Mouse (Mus musculus): ENCODE data around the gene Tesk1. TPM values are rescaled to one million over a fixed set of nuclear protein-coding genes. Genes with fewer than 3 reads are reported as not detected.

Tesk1 gene
- polyA plus RNA-seq, 1 experiment from 2014 or later = 5.0 TPM

DNA sequence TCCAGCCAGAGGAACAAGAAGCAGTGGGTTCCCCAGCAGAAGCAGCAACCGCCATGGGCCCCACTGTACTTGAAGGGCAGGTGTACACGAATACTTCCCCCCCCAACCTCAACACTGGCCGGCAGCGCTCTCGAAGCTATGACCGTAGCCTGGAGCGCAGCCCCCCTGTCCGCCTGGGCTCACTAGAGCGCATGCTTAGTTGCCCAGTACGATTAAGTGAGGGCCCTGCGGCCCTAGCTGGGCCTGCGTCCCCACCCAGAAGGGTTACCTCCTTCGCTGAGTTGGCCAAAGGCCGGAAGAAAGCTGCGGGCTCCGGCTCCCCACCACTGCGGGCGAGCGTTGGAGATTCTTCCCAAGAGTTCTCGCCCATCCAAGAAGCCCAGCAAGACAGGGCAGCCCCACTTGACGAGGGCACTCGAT lies 25.7 kb upstream of the Tesk1 start:
- Histone ChIP-seq H3K27me3 (ENCODE audit: control insufficient read depth, insufficient read depth, low read length) (no peaks in the 10 kb centered on the region), H3K9ac (ENCODE audit: low read depth, low read length) (no peak overlapping the region), H3K4me2 (no peak overlapping the region), H3K9me3 (replicated peaks; ENCODE audit: control insufficient read depth, low read length) (no peaks in the 10 kb centered on the region), H3K4me3 (ENCODE audit: low read depth, low read length) (no peak overlapping the region), H3K27ac (ENCODE audit: low read depth, low read length) (no peak overlapping the region), H3K4me1 (ENCODE audit: control insufficient read depth, insufficient read depth, low read length) (peaks cover 15% of the 10 kb centered on the region), H3K36me3 (ENCODE audit: control insufficient read depth, insufficient read depth, low read length) (peaks cover 13% of the 10 kb centered on the region)
- 91% methylated on average over 22 of the region's 22 CpGs for WGBS (ENCODE audit: insufficient replicate concordance)
- no peak for ATAC-seq (replicated peaks; ENCODE audit: insufficient number of reproducible peaks, low FRiP score, low TSS enrichment)

DNA sequence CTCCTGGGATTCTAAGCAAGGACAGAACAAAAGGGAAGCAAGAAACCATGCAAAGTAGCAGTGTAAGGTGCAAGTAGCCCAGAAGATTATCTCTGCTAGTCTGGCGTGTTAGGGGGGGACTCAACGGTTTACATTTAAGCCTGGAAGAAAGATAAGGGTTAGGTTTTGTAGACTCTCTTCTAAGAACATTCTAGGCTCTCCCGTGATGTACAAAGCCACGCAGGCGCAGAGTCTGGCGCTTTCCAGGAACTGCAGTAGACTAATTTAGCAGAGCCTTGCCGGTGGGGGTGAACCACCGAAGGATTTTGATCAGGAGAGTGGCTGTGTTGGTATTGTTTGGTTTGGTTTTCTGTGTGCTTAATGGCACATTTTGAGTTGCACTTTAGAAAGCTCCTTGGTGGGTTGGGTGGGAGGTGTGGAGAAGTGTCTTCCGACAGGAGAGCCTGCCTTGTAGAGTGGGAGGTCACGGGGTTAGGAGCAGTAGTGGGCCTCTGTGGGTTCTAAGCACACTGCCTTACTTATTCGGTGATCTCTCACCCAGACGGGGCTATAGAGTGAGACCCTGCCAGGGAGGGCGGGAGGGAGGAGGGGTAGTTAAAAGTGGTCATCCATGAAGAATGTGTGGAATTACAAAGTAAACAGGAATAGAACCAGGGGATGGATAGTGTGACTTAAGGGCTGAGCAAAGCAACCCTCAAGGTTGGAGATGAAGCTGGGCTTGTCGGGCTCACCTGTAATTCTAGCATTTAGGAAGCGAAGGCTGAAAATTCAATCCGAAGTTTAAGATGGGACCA lies 24.3 kb upstream of the Tesk1 start:
- 64% methylated on average over 16 of the region's 16 CpGs for WGBS (ENCODE audit: insufficient replicate concordance)
- Histone ChIP-seq H3K36me3 (ENCODE audit: control insufficient read depth, insufficient read depth, low read length) (peaks cover 14% of the 10 kb centered on the region), H3K4me2 (no peak overlapping the region), H3K4me1 (ENCODE audit: control insufficient read depth, insufficient read depth, low read length) (peaks cover 15% of the 10 kb centered on the region), H3K27me3 (ENCODE audit: control insufficient read depth, insufficient read depth, low read length) (peaks cover 2% of the 10 kb centered on the region), H3K27ac (ENCODE audit: low read depth, low read length) (no peak overlapping the region), H3K9me3 (replicated peaks; ENCODE audit: control insufficient read depth, low read length) (no peaks in the 10 kb centered on the region), H3K4me3 (ENCODE audit: low read depth, low read length) (no peak overlapping the region), H3K9ac (ENCODE audit: low read depth, low read length) (no peak overlapping the region)
- ATAC-seq (replicated peaks; ENCODE audit: insufficient number of reproducible peaks, low FRiP score, low TSS enrichment) = no peak

GRCm38 (mm10) chr4:43418450-43418849 lies 23.3 kb upstream of the Tesk1 start:
- 68% methylated on average over 4 of the region's 4 CpGs for WGBS (ENCODE audit: insufficient replicate concordance)
- Histone ChIP-seq H3K9ac (ENCODE audit: low read depth, low read length) (no peak overlapping the region), H3K36me3 (ENCODE audit: control insufficient read depth, insufficient read depth, low read length) (peaks cover 19% of the 10 kb centered on the region), H3K27me3 (ENCODE audit: control insufficient read depth, insufficient read depth, low read length) (peaks cover 8% of the 10 kb centered on the region), H3K27ac (ENCODE audit: low read depth, low read length) (no peak overlapping the region), H3K4me1 (ENCODE audit: control insufficient read depth, insufficient read depth, low read length) (peaks cover 14% of the 10 kb centered on the region), H3K4me3 (ENCODE audit: low read depth, low read length) (no peak overlapping the region), H3K4me2 (no peak overlapping the region), H3K9me3 (replicated peaks; ENCODE audit: control insufficient read depth, low read length) (no peaks in the 10 kb centered on the region)
- ATAC-seq (replicated peaks; ENCODE audit: insufficient number of reproducible peaks, low FRiP score, low TSS enrichment) = no peak

DNA sequence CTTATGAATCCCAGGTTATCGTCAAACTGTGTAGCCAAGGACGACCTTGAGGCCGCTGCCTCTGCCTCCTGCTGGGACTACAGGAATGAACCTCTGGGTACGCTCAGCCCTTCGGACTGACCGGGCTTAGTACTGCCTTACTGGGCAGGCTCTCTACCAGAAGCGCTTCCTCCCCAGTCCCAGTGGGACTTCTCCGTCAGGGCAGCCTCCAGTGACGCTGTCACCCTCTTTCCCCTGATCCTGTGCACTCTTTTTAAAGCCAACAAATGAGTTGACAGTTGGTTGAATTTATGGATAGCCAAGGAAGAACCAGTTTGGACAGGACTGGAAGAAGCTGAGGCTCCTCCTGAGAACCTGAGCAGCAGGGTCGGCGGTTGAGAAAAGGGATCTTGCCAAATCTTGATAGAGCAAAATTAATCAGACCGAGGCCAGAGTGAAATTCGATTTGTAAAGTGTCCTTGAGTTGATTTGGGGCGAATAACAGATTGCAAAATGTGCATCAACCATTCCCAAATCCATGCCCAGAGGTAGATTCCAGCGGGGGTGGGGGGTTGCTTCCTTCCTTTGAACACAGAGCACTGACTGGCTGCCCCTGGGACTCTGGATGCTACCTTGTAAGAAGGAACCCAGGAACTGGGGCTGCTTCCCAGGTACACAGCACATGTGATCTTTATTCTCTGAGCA lies 22.6 kb upstream of the Tesk1 start:
- H3K27me3 ChIP-seq (ENCODE audit: control insufficient read depth, insufficient read depth, low read length) = peaks cover 14% of the 10 kb centered on the region
- H3K4me1 ChIP-seq (ENCODE audit: control insufficient read depth, insufficient read depth, low read length) = peaks cover 12% of the 10 kb centered on the region
- H3K9ac ChIP-seq (ENCODE audit: low read depth, low read length) = no peak overlapping the region
- 59% methylated on average over 15 of the region's 15 CpGs for WGBS (ENCODE audit: insufficient replicate concordance)
- no peaks in the 10 kb centered on the region for H3K9me3 ChIP-seq (replicated peaks; ENCODE audit: control insufficient read depth, low read length)
- H3K4me3 ChIP-seq (ENCODE audit: low read depth, low read length) = no peak overlapping the region
- H3K36me3 ChIP-seq (ENCODE audit: control insufficient read depth, insufficient read depth, low read length) = peaks cover 23% of the 10 kb centered on the region
- no peak for ATAC-seq (replicated peaks; ENCODE audit: insufficient number of reproducible peaks, low FRiP score, low TSS enrichment)
- no peak overlapping the region for H3K4me2 ChIP-seq
- no peak overlapping the region for H3K27ac ChIP-seq (ENCODE audit: low read depth, low read length)

- Histone ChIP-seq H3K9ac (ENCODE audit: low read depth, low read length) (no peak overlapping the region), H3K36me3 (ENCODE audit: control insufficient read depth, insufficient read depth, low read length) (peaks cover 28% of the 10 kb centered on the region), H3K4me2 (no peak overlapping the region), H3K4me1 (ENCODE audit: control insufficient read depth, insufficient read depth, low read length) (peaks cover 12% of the 10 kb centered on the region), H3K9me3 (replicated peaks; ENCODE audit: control insufficient read depth, low read length) (no peaks in the 10 kb centered on the region), H3K4me3 (ENCODE audit: low read depth, low read length) (no peak overlapping the region), H3K27ac (ENCODE audit: low read depth, low read length) (no peak overlapping the region), H3K27me3 (ENCODE audit: control insufficient read depth, insufficient read depth, low read length) (peaks cover 21% of the 10 kb centered on the region)
- WGBS (ENCODE audit: insufficient replicate concordance) = 52% methylated on average over 9 of the region's 9 CpGs
- no peak for ATAC-seq (replicated peaks; ENCODE audit: insufficient number of reproducible peaks, low FRiP score, low TSS enrichment)
Observed at GRCm38 (mm10) chr4:43419801-43420281, 21.9 kb upstream of the Tesk1 start.

GRCm38 (mm10) chr4:43420305-43420704 lies 21.4 kb upstream of the Tesk1 start:
- H3K27ac ChIP-seq (ENCODE audit: low read depth, low read length) = no peak overlapping the region
- ATAC-seq (replicated peaks; ENCODE audit: insufficient number of reproducible peaks, low FRiP score, low TSS enrichment) = no peak
- peaks cover 26% of the 10 kb centered on the region for H3K27me3 ChIP-seq (ENCODE audit: control insufficient read depth, insufficient read depth, low read length)
- no peak overlapping the region for H3K9ac ChIP-seq (ENCODE audit: low read depth, low read length)
- WGBS (ENCODE audit: insufficient replicate concordance) = 10% methylated on average over 6 of the region's 6 CpGs
- H3K9me3 ChIP-seq (replicated peaks; ENCODE audit: control insufficient read depth, low read length) = no peaks in the 10 kb centered on the region
- no peak overlapping the region for H3K4me3 ChIP-seq (ENCODE audit: low read depth, low read length)
- no peak overlapping the region for H3K4me2 ChIP-seq
- peaks cover 24% of the 10 kb centered on the region for H3K36me3 ChIP-seq (ENCODE audit: control insufficient read depth, insufficient read depth, low read length)
- H3K4me1 ChIP-seq (ENCODE audit: control insufficient read depth, insufficient read depth, low read length) = peaks cover 16% of the 10 kb centered on the region

DNA sequence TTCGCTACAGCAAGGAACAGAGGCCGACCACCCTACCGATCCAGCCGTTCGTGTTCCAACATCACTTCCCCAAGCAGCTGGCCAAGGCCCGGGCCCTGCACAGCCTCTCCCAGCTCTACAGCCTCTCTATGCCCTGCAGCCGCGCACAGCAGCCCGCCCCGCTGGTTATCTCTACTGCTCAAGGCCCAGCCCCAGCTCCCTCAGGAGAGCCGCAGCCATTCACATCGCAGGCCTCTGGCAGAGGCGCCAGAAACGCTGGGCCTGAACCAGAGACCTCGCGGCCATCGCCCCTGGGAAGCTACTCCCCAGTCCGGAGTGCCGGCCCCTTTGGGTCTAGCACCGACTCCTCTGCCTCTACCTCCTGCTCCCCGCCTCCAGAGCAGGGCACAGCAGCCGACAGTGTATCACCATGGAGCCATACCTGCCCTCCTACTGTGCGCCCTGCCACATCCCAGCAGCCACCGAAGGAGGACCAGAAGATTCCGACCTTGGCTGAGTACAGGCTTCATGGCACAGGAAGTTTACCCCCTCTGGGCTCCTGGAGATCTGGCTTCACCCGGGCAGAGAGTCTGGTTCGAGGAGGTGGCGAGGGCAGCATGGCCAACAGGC lies 20.0 kb upstream of the Tesk1 start:
- Histone ChIP-seq H3K9ac (ENCODE audit: low read depth, low read length) (no peak overlapping the region), H3K4me3 (ENCODE audit: low read depth, low read length) (no peak overlapping the region), H3K36me3 (ENCODE audit: control insufficient read depth, insufficient read depth, low read length) (peaks cover 18% of the 10 kb centered on the region), H3K9me3 (replicated peaks; ENCODE audit: control insufficient read depth, low read length) (no peaks in the 10 kb centered on the region), H3K4me1 (ENCODE audit: control insufficient read depth, insufficient read depth, low read length) (peaks cover 21% of the 10 kb centered on the region), H3K4me2 (no peak overlapping the region), H3K27ac (ENCODE audit: low read depth, low read length) (no peak overlapping the region), H3K27me3 (ENCODE audit: control insufficient read depth, insufficient read depth, low read length) (peaks cover 40% of the 10 kb centered on the region)
- no peak for ATAC-seq (replicated peaks; ENCODE audit: insufficient number of reproducible peaks, low FRiP score, low TSS enrichment)
- 61% methylated on average over 28 of the region's 28 CpGs for WGBS (ENCODE audit: insufficient replicate concordance)

DNA sequence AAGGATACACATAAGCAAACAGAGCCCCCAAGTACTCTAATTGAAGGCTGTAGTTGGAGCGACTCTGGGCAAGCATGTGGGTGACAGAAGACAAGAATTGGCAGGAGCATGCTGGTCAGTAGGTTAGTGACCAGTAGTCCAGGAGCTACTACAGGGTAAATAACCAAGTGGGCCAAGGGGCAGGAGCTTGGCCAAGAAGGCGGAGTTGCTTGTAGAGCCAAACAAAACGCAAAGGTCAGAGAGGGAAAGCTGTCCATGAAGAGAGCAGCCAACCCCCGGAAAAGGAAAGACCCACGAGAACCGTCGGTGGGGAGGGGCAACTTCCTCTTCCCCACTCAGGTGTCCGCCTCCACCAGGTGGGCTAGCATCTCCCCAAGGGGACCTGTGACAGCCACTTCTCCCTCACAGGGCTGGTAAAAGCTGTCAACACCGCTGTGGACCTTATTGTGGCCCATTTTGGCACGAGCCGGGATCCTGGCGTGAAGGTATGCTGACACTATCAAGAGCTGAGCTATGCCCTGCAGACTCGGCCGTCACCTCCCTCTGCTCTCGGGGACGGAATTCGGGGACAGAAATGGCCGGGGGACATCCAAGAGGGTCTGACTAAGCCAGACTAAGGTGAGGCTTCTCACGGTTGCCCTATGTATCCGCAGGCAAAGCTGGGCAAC lies 18.3 kb upstream of the Tesk1 start:
- no peaks in the 10 kb centered on the region for H3K9me3 ChIP-seq (replicated peaks; ENCODE audit: control insufficient read depth, low read length)
- H3K9ac ChIP-seq (ENCODE audit: low read depth, low read length) = no peak overlapping the region
- no peak overlapping the region for H3K27ac ChIP-seq (ENCODE audit: low read depth, low read length)
- peaks cover 55% of the 10 kb centered on the region for H3K27me3 ChIP-seq (ENCODE audit: control insufficient read depth, insufficient read depth, low read length)
- WGBS (ENCODE audit: insufficient replicate concordance) = 87% methylated on average over 20 of the region's 20 CpGs
- no peak for ATAC-seq (replicated peaks; ENCODE audit: insufficient number of reproducible peaks, low FRiP score, low TSS enrichment)
- no peak overlapping the region for H3K4me3 ChIP-seq (ENCODE audit: low read depth, low read length)
- H3K4me1 ChIP-seq (ENCODE audit: control insufficient read depth, insufficient read depth, low read length) = peaks cover 12% of the 10 kb centered on the region
- H3K36me3 ChIP-seq (ENCODE audit: control insufficient read depth, insufficient read depth, low read length) = peaks cover 17% of the 10 kb centered on the region
- no peak overlapping the region for H3K4me2 ChIP-seq

Data from heart, embryonic 11.5 days (tissue).